Mouse (Mus musculus) Patski (cell line): ENCODE measurements around the gene Cand2. TPM values are rescaled to one million over a fixed set of nuclear protein-coding genes. Genes with fewer than 3 reads are reported as not detected.
"Not testable (repeated sequence)": the region's sequence is repeated elsewhere in the genome, so short reads cannot be mapped to it uniquely, and the experiment has no call there.

Experiments used
- ATAC-seq: fragments of 100-300 bp; one replicate; pipeline ENCODE4 v1.8.0; 2021
- CTCF ChIA-PET: fragments of 350-600 bp; sonication (Branson Sonifier 250); formaldehyde crosslinking; loops from one replicate; lab custom pipeline; 2022; ENCODE audit warnings: inconsistent platforms; lab: Charles Lee
- POLR2A ChIA-PET: fragments of 350-600 bp; sonication (Branson Sonifier 250); formaldehyde crosslinking; loops from one replicate; lab custom pipeline; 2022; ENCODE audit warnings: antibody characterized with exemption, inconsistent platforms; lab: Charles Lee
- DNase-seq: peaks from one replicate; pipeline ENCODE4 v3.0.0-alpha.2; 2011; ENCODE audit warnings: low read depth, low spot score
- H3K27me3 ChIP-seq: fragments of 371-371 bp; one replicate; pipeline ENCODE4 v1.5.1; 2021
- CTCF ChIP-seq: fragments of 100-300 bp; IDR thresholded peaks from one replicate; pipeline ENCODE4 v1.5.1; 2021
- in situ Hi-C: fragments of 300-500 bp; cut with MboI; formaldehyde crosslinking; loops from 3 replicates; pipeline ENCODE4 v1.11.1; 2018; ENCODE audit warnings: low pct_unique_long_range_greater_than_20kb, mixed read lengths
- polyA plus RNA-seq: library from polyadenylated mRNA; unstranded; gene quantifications from one replicate; pipeline ENCODE4 v1.2.3, GENCODE M21; 2021

The Cand2 gene
- polyA plus RNA-seq, 1 experiment from 2014 or later = 9.9 TPM

DNA sequence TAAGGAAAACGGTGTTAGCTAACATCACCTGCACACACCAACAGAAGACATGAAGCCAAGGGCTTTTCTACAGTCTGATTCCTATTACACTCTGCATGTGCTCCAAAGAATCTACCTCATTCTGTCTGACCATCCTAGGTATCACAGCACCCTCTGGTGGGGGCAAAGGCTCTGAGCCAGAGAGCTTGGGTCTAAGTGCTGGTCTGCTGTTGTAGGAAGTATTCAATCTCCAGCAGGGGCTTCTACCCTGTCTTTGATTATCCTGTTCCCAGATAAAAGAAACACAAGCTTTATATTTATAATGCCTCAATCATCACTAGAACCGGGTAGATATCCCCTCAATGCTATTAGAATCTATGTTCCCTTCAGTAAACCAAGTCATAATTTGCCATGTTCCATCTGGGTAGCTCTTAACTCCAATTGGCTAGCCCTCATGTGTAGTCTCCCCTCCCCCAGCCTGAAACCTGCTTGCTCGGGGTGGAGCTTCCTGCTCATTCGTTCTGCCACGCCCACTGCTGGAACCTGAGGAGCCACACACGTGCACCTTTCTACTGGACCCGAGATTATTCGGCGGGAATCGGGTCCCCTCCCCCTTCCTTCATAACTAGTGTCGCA is 49.6 kb downstream of the Cand2 start:
- ATAC-seq, POLR2A ChIA-PET, in situ Hi-C loops, H3K27me3 ChIP-seq, DNase-seq: not testable (repeated sequence)
- CTCF ChIA-PET = interaction anchor here (0.7 to 1.6 kb wide), 4 partner anchors 9 to 15 kb away, joined by 3 to 11 read pairs (median 4); partner anchors contain the start of gene Rpl32
- TF ChIP-seq CTCF = peak; percentile 74

DNA sequence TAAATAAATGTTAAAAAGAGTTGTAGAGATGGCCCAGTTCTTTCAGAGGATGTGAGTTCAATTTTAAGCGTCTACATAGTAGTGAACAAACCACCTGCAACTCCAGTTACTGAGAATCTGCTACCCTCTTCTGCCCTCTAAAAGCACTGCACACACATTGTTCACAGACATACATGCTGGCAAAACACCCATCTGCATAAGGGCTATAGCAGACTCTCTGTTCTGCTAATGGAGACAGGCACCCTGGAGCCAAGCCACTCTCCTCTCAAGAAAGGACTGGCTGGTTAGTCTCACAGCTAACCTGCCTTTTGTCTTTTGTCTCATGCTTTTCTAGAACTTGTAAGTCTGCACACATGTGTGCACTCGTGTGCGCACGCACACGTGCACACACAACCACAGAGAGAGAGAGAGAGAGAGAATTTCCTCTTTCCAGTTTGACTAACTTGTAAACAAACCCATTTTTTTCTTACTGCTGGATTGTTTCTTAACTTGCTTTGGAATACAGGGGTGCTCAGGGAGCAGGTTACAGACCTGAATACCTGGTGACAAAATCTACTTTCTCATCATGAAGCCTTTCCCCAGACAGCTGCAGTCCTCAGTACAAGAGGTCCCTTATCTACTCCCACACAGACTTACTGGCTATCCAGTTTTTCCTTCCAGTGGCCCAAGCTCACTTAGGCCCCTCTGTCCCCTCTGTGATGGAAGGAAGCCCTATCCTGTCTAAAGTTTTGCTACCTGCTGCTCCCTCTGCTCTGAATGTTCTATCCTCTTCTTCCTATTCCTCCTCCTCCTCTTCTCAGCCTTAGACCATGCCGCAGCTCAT is 56.7 kb downstream of the Cand2 start:
- in situ Hi-C loops = no loop called here
- no peaks in the 10 kb centered on the region for H3K27me3 ChIP-seq
- no peak for TF ChIP-seq CTCF
- POLR2A ChIA-PET = no interaction called here
- no peak for ATAC-seq
- no peak for DNase-seq
- CTCF ChIA-PET = interaction anchor here (1.2 to 1.6 kb wide), 2 partner anchors 10 to 15 kb away, joined by 3 to 4 read pairs; no protein-coding TSS in a partner anchor

GRCm38 (mm10) chr6:115832152-115832850 is 58.0 kb downstream of the Cand2 start:
- ChIA-PET POLR2A (no interaction called here), CTCF (interaction anchor here (0.7 to 1.6 kb wide), 6 partner anchors 9 to 23 kb away, joined by 3 to 4 read pairs (median 4); partner anchors contain the start of gene Rpl32)
- no peaks in the 10 kb centered on the region for H3K27me3 ChIP-seq
- in situ Hi-C loops = no loop called here
- TF ChIP-seq CTCF = no peak
- no peak for ATAC-seq
- no peak for DNase-seq

DNA sequence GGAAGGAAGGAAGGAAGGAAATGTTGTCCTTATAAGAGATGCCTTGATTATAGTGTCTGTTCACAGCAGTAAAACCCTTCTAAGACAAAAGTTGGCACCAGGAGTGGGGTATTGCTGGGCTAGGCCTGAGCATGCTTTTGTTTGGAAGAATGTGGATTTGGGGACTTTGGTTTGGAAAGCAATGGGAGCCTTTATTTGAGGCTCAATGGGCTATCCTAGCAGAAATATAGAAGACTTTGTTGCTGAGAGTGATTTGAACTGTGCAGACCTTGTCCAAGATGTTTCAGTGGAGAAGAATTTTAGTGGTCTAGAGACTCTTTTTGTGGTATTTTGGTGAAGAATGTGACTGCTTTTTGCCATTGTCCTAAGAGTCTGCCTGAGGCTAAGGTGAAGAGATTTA is 59.5 kb downstream of the Cand2 start:
- ATAC-seq = no peak
- in situ Hi-C loops = no loop called here
- DNase-seq = no peak
- no peak for TF ChIP-seq CTCF
- no peaks in the 10 kb centered on the region for H3K27me3 ChIP-seq
- ChIA-PET POLR2A (no interaction called here), CTCF (interaction anchor here (1.2 kb wide), 2 partner anchors 10 to 13 kb away, joined by 4 to 5 read pairs; no protein-coding TSS in a partner anchor)

DNA sequence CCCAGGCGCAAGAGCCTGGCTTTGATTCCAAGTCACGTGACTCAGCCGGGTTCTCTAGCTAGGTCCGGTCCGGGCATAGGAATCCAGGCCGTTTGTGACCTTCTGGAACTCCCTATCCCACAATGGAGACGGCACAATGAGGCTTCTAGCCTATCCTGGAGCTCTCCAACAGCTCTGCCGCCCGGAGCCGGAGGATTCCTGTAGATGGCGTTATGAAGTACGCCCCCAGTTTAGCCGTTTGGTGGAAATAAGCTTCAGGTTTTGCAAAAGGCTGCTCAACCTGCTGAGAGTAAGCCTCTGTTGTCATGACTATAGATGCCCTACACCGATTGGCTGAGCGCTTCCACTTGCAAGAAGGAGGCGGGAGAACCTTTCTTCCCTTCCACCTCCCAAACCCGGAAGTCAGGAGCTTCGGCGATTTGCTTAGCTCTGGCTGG is 63.8 kb downstream of the Cand2 start, which contains the start of gene Efcab12:
TSS of gene Efcab12 (minus strand) at position 252 of the 437 bp plus-strand sequence.
- DNase-seq (no peak), ATAC-seq (no peak)
- H3K27me3 ChIP-seq = no peaks in the 10 kb centered on the region
- POLR2A ChIA-PET = interaction anchor here (0.6 kb wide), 1 partner anchor 38 kb away, joined by 3 read pairs; no protein-coding TSS in a partner anchor
- CTCF ChIA-PET = interaction anchor here (0.8 to 2.2 kb wide), 2 partner anchors 9 to 29 kb away, joined by 3 to 9 read pairs; partner anchors contain the start of gene Rpl32
- in situ Hi-C loops = no loop called here
- no peak for TF ChIP-seq CTCF

DNA sequence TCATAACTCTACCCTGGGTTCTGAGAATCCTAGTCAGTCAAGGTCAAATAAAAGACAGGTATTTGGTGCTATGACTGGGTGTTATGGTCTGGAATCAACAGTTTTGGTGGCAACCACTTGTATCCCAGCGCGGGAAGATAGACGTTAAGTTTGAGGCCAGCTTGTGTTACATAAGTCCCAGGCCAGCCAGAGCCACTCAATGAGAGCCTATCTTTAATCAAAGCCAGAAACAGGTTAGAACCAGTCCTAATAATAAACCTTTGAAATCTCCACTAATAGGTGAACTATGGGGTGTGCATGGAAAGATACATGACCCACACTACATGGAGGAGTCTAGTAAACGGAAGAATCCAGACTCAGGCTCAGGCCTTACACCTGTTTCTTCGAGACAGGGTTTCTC is 64.4 kb downstream of the Cand2 start:
- ATAC-seq (no peak), DNase-seq (no peak)
- ChIA-PET POLR2A (interaction anchor here (0.6 kb wide), 1 partner anchor 38 kb away, joined by 3 read pairs; no protein-coding TSS in a partner anchor), CTCF (interaction anchor here (2.2 kb wide), 1 partner anchor 9 kb away, joined by 9 read pairs; no protein-coding TSS in a partner anchor)
- no peaks in the 10 kb centered on the region for H3K27me3 ChIP-seq
- no peak for TF ChIP-seq CTCF
- in situ Hi-C loops = no loop called here

DNA sequence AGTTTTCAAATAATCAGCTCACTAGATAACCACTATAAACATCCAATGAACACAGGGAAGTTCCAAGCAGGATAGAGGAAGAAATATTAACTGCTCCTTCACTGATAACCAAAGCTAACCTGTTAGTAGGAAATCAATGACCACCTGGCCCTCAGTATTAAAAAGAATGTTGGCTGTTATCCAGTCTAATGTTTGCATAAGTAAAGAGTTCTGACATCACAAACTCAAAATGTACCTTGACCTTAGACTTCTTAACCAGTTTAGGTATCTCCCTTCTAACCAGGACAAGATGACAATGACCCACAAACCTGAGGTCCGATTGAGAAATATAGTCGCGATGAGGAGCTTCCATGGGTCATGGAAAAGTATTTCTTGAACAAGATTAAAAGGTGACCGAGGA is 70.7 kb downstream of the Cand2 start:
- CTCF ChIA-PET = interaction anchor here (1.0 to 3.0 kb wide), 3 partner anchors 10 to 56 kb away, joined by 4 to 12 read pairs (median 8); no protein-coding TSS in a partner anchor
- H3K27me3 ChIP-seq = no peaks in the 10 kb centered on the region
- POLR2A ChIA-PET = no interaction called here
- ATAC-seq (no peak), DNase-seq (no peak)
- in situ Hi-C loops = no loop called here
- no peak for TF ChIP-seq CTCF

DNA sequence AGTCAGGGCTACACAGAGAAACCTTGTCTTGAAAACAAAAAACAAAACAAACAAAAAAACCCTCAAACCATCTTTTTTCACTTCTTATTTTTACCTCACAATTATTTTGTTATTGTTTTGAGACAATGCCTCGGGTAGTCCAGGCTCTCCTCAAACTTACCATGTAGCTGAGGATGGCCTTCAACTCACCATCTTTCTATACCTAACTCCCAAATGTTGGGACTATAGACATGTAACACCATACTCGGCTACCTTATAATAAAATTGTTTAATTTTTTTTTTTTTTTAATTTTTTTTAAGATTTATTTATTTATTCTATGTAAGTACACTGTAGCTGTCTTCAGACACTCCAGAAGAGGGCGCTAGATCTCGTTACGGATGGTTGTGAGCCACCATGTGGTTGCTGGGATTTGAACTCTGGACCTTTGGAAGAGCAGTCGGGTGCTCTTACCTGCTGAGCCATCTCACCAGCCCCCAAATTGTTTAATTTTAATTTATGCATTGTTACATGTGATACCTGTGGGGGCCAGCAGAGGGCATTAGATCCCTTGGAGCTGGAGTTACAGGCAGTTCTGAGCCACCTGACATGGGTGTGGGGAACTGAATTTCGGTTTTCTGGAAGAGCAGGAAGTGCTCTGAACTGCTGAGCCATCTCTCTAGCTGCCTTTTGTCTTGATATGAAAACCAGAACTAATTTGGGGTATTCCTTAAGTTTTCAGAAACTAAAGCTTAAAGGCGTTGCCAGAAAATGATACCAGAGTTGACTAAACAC is 72.5 kb downstream of the Cand2 start:
- ATAC-seq = no peak
- CTCF ChIA-PET = interaction anchor here (0.7 to 3.0 kb wide), 10 partner anchors 8 to 55 kb away, joined by 3 to 12 read pairs (median 4); partner anchors contain the start of genes Efcab12 and Rpl32

GRCm38 (mm10) chr6:115848598-115849304 is 74.4 kb downstream of the Cand2 start:
- no peaks in the 10 kb centered on the region for H3K27me3 ChIP-seq
- ATAC-seq (no peak), DNase-seq (no peak)
- ChIA-PET POLR2A (no interaction called here), CTCF (interaction anchor here (1.6 to 2.5 kb wide), 3 partner anchors 10 to 34 kb away, joined by 4 to 9 read pairs (median 5); partner anchors contain the start of gene Efcab12)
- no peak for TF ChIP-seq CTCF
- in situ Hi-C loops = no loop called here

More for the DNA sequence above, 72.5 kb downstream of the Cand2 start:
- in situ Hi-C loops = no loop called here
- no peaks in the 10 kb centered on the region for H3K27me3 ChIP-seq
- POLR2A ChIA-PET = no interaction called here
- no peak for DNase-seq
- TF ChIP-seq CTCF = peak; percentile 76
